Mouse (Mus musculus): ENCODE measurements around the gene Scn3b. TPM values are rescaled to one million over a fixed set of nuclear protein-coding genes. Genes with fewer than 3 reads are reported as not detected.

Gene Scn3b
- polyA plus RNA-seq, 1 experiment from 2014 or later = 86.5 TPM

DNA sequence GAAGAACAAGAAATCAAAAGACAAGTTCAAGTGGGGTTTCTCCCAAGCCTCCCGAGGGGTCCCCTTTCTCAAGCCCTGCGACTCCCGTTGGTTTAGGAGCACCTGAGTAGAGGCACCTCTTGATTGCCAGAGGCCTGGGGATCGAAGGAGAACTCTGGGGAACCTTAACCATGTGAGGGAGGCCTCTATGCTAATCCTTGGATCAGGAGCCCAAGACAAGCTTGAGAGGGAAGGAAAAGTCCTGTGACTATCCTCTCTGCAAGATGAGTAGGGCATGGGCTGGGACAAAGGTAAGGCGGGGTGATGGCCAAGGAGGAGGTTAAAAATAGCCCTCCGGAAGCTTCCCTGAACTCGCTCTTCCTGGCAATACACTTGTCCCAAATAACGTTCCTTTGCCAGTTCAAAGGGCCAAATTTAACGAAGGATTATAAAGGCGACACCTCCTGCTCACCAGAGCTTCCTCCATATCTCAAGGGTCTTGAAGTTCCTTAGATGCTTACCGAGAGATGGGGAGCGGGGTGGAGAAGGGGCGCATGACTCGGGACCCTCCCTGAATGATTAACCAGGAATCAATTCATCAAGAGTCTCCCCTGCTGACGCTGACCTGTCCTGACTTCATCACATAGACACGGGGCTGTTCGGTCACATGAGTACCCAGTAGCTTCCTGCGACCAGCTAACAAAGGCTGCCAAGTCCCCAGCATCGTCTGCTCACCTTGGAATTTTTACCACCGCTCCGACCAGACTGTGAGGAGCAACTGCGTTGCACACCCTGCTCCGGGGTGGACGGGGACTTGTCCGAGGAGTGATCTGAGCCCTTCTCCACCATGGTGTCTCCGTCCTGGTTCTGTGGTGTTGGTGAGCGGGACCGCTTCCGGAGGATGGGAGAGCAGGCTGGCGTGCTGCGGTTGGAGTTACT is 64.0 kb downstream of the Scn3b start:
- Histone ChIP-seq H3K9me3 (no peaks in the 10 kb centered on the region), H3K27me3 (no peaks in the 10 kb centered on the region), H3K4me1 (replicated peaks) (peaks cover 15% of the 10 kb centered on the region), H3K27ac (no peak overlapping the region), H3K9ac (replicated peaks) (no peak overlapping the region), H3K36me3 (peaks cover 21% of the 10 kb centered on the region; the same call in 1 of the 2 replicates), H3K4me3 (replicated peaks) (no peak overlapping the region), H3K4me2 (replicated peaks) (no peak overlapping the region)
- ATAC-seq = no peak
- WGBS = 88% methylated on average over 31 of the region's 31 CpGs

DNA sequence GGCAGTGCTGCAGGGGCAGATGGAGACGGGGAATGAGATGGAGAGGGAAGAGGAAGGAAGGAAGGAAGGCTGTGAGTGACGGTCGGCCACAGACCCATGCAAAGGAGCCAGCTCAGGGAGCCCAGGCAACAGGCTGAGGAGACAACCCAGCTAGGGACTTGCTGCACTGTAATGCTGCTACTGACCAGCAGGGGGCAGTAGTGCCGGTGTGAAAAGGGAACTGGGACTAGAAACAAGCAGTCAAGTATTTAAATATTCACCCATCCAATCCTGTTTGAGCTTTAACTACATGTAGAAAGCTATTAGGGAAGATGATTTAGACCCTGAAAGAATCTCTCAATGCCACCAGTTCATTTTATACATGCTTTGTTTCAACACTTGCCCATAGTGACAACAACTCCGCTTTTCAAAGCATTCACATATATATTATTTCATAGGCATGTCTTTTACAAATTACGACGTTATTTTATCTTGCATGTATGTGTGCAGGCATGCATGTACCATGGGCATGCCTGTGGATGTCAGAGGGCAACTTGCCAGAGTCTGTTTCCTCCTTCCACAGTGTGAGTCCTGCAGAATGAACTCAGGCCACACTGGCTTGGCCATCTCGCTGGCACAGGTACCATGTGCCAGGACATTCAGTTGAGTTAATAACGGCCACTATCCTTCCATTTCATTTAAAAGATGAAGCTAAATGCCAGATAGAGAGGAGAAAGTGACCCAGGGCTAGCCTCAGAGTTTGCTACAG is 64.8 kb downstream of the Scn3b start:
- no peak overlapping the region for H3K4me2 ChIP-seq (replicated peaks)
- ATAC-seq = no peak
- no peak overlapping the region for H3K9ac ChIP-seq (replicated peaks)
- H3K36me3 ChIP-seq = peaks cover 16% of the 10 kb centered on the region; the same call in 1 of the 2 replicates
- no peaks in the 10 kb centered on the region for H3K9me3 ChIP-seq
- no peak overlapping the region for H3K27ac ChIP-seq
- H3K4me3 ChIP-seq (replicated peaks) = no peak overlapping the region
- H3K27me3 ChIP-seq = no peaks in the 10 kb centered on the region
- H3K4me1 ChIP-seq (replicated peaks) = peaks cover 15% of the 10 kb centered on the region
- WGBS = 60% methylated on average over 9 of the region's 9 CpGs

- Histone ChIP-seq H3K9ac (replicated peaks) (no peak overlapping the region), H3K4me1 (replicated peaks) (peaks cover 18% of the 10 kb centered on the region), H3K4me3 (replicated peaks) (no peak overlapping the region), H3K27ac (no peak overlapping the region), H3K36me3 (peaks cover 16% of the 10 kb centered on the region; the same call in 1 of the 2 replicates), H3K9me3 (no peaks in the 10 kb centered on the region), H3K27me3 (no peaks in the 10 kb centered on the region), H3K4me2 (replicated peaks) (no peak overlapping the region)
- 79% methylated on average over 2 of the region's 2 CpGs for WGBS
- no peak for ATAC-seq
Observed at GRCm38 (mm10) chr9:40334617-40335016, 65.6 kb downstream of the Scn3b start.

GRCm38 (mm10) chr9:40336701-40337100 is 67.7 kb downstream of the Scn3b start:
- WGBS = 61% methylated on average over 5 of the region's 5 CpGs
- Histone ChIP-seq H3K9me3 (no peaks in the 10 kb centered on the region), H3K36me3 (peaks cover 8% of the 10 kb centered on the region; the same call in 1 of the 2 replicates), H3K4me3 (replicated peaks) (no peak overlapping the region), H3K27ac (no peak overlapping the region), H3K9ac (replicated peaks) (no peak overlapping the region), H3K27me3 (no peaks in the 10 kb centered on the region), H3K4me2 (replicated peaks) (no peak overlapping the region), H3K4me1 (replicated peaks) (peaks cover 15% of the 10 kb centered on the region)
- ATAC-seq = peak; percentile 35; the same call in 1 of the 2 replicates

DNA sequence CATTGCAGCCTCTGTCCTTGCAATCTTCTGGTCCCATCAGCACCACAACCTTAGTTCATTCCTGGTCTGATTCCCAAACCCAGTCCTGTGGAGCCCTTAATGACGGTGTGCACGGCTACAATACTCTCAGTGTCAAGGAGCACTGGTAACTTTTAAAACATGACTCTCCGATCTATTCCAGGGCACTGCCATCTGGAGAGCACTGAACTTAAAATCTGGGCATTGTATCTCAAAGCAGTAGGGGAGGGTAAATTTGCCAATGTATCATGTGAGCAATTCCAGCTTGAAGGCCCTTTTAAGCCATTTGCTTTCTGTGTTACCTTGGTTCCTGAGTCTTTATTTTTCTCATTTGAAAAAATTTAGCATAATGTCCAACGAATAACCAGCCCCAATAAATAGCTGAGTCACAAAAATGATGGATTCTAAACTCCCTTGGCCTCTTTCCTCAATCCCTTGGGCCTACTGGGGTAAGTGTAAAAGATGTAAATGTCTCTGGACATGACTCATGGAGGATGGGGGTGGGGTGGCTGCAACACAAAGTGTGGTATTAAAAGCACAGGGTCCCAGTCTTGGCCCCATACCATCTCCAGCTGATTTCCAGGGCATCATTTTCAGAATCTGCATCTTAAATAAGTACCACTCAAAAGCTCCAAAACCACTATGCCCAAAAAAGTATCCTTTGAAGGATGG is 68.3 kb downstream of the Scn3b start:
- Histone ChIP-seq H3K9me3 (no peaks in the 10 kb centered on the region), H3K27ac (no peak overlapping the region), H3K27me3 (no peaks in the 10 kb centered on the region), H3K9ac (replicated peaks) (no peak overlapping the region), H3K36me3 (peaks cover 3% of the 10 kb centered on the region; the same call in 1 of the 2 replicates), H3K4me3 (replicated peaks) (no peak overlapping the region), H3K4me1 (replicated peaks) (peaks cover 15% of the 10 kb centered on the region), H3K4me2 (replicated peaks) (no peak overlapping the region)
- no peak for ATAC-seq
- WGBS = 83% methylated on average over 4 of the region's 4 CpGs

- WGBS = 72% methylated on average over 9 of the region's 9 CpGs
- Histone ChIP-seq H3K4me1 (replicated peaks) (peaks cover 23% of the 10 kb centered on the region), H3K36me3 (no peaks in the 10 kb centered on the region), H3K9ac (replicated peaks) (no peak overlapping the region), H3K9me3 (no peaks in the 10 kb centered on the region), H3K27me3 (no peaks in the 10 kb centered on the region), H3K4me2 (replicated peaks) (no peak overlapping the region), H3K27ac (no peak overlapping the region; the same call in 1 of the 2 replicates), H3K4me3 (replicated peaks) (no peak overlapping the region)
- no peak for ATAC-seq
Observed at GRCm38 (mm10) chr9:40339578-40339977, 70.6 kb downstream of the Scn3b start.

Other genes starting within 250 kb of the Scn3b start
- gene Olfr981, start 247.8 kb upstream of the Scn3b start, polyA plus RNA-seq (2015; fragmentation: Nextera tagmentation; extraction: Ambion mirVana) = not detected in 2 replicates
- gene Olfr982, start 195.4 kb upstream of the Scn3b start, polyA plus RNA-seq (2015; fragmentation: Nextera tagmentation; extraction: Ambion mirVana) = not detected in 2 replicates
- gene Olfr983, start 175.6 kb upstream of the Scn3b start, polyA plus RNA-seq (2015; fragmentation: Nextera tagmentation; extraction: Ambion mirVana) = not detected in 2 replicates
- gene Olfr984, start 155.0 kb upstream of the Scn3b start, polyA plus RNA-seq (2015; fragmentation: Nextera tagmentation; extraction: Ambion mirVana) = not detected in 2 replicates
- not detected in 2 replicates for gene Olfr985, start 139.0 kb upstream of the Scn3b start, polyA plus RNA-seq (2015; fragmentation: Nextera tagmentation; extraction: Ambion mirVana)
- gene Tmem225, start 121.1 kb upstream of the Scn3b start, polyA plus RNA-seq (2015; fragmentation: Nextera tagmentation; extraction: Ambion mirVana) = not detected in 2 replicates
- 0.08 TPM in 1 of 2 replicates, not detected in the other for gene Olfr986, start 88.3 kb upstream of the Scn3b start, polyA plus RNA-seq (2015; fragmentation: Nextera tagmentation; extraction: Ambion mirVana)
- 9.5 and 9.6 TPM in 2 replicates for gene Zfp202, start 76.9 kb upstream of the Scn3b start, polyA plus RNA-seq (2015; fragmentation: Nextera tagmentation; extraction: Ambion mirVana)